Mouse (Mus musculus): ENCODE results near the gene Lars2. TPM values are rescaled to one million over a fixed set of nuclear protein-coding genes. Genes with fewer than 3 reads are reported as not detected.

Gene Lars2
- polyA plus RNA-seq, 1 experiment from 2014 or later = 1,217 TPM

Other genes with a start within 250 kb of the Lars2 start
- gene Clec3b, start 216.0 kb upstream of the Lars2 start, polyA plus RNA-seq (2014; fragmentation: Nextera tagmentation; extraction: Ambion mirVana) = not detected in 2 replicates
- gene Cdcp1, start 150.9 kb upstream of the Lars2 start, polyA plus RNA-seq (2014; fragmentation: Nextera tagmentation; extraction: Ambion mirVana) = 0.59 and 0.83 TPM in 2 replicates
- gene Tmem158, start 106.2 kb upstream of the Lars2 start, polyA plus RNA-seq (2014; fragmentation: Nextera tagmentation; extraction: Ambion mirVana) = 7.2 and 9.8 TPM in 2 replicates
- 41.7 and 42.2 TPM in 2 replicates for gene Limd1, start 111.8 kb downstream of the Lars2 start, polyA plus RNA-seq (2014; fragmentation: Nextera tagmentation; extraction: Ambion mirVana)
- 44.5 and 55.3 TPM in 2 replicates for gene Sacm1l, start 162.8 kb downstream of the Lars2 start, polyA plus RNA-seq (2014; fragmentation: Nextera tagmentation; extraction: Ambion mirVana)

Data from liver, embryonic 11.5 days (tissue).